In genomic region chr2:169825908-169826307, GRCm38 (mm10) we compare ENCODE assay signal across 15 mouse cellular contexts.
DNase-seq lines count a peak whose midpoint lies in the region; ATAC-seq and TF ChIP-seq lines count a peak whose summit lies in the region.
"Had no signal": no experiment of that assay in that cellular context is flagged by ENCODE, and none has a peak within 500 bp of the region (broad histone marks: within the 10 kb centered on the region; RNA-seq: fewer than 3 reads in every experiment).

No protein-coding gene starts in this region.

- H3K36me3 ChIP-seq in kidney, embryonic 16.5 days (ENCODE audit: insufficient read depth, low read length) = no peaks in the 10 kb centered on the region
- H3K36me3 ChIP-seq in hindbrain, embryonic 11.5 days (ENCODE audit: control insufficient read depth, insufficient read depth, low read length) = no peaks in the 10 kb centered on the region
- no peaks in the 10 kb centered on the region for H3K36me3 ChIP-seq in hindbrain, postnatal 0 days (ENCODE audit: insufficient read depth, low read length)
- no peaks in the 10 kb centered on the region for H3K36me3 ChIP-seq in neural tube, embryonic 14.5 days (ENCODE audit: control insufficient read depth, insufficient read depth, low read length)
- no peaks in the 10 kb centered on the region for H3K36me3 ChIP-seq in thymus, adult 2 months (ENCODE audit: control insufficient read depth, insufficient read depth, low read length)
- H3K36me3 ChIP-seq: heart, embryonic 10.5 days; liver, embryonic 12.5 days had no signal

- 0 out of 2 replicates have a peak overlapping the region, but pooled peaks have one; percentile 36 for H3K27ac ChIP-seq in kidney, embryonic 16.5 days (ENCODE audit: low read length)
- H3K27ac ChIP-seq in hindbrain, embryonic 11.5 days (ENCODE audit: low read depth, low read length) = peak overlapping the region; percentile 56; the same call in 1 of the 2 replicates
- H3K27ac ChIP-seq in hindbrain, postnatal 0 days = peak overlapping the region; percentile 41; the same call in 1 of the 2 replicates
- peak overlapping the region; percentile 66 for H3K27ac ChIP-seq in neural tube, embryonic 14.5 days (ENCODE audit: low read depth, low read length)
- no peak overlapping the region for H3K27ac ChIP-seq in thymus, adult 2 months (ENCODE audit: control insufficient read depth, insufficient read depth, low read length)
- H3K27ac ChIP-seq: heart, embryonic 10.5 days; liver, embryonic 12.5 days had no signal

- no peaks in the 10 kb centered on the region for H3K27me3 ChIP-seq in kidney, embryonic 16.5 days (ENCODE audit: insufficient read depth, low read length)
- H3K27me3 ChIP-seq in hindbrain, embryonic 11.5 days (ENCODE audit: control insufficient read depth, insufficient read depth, low read length) = no peaks in the 10 kb centered on the region
- H3K27me3 ChIP-seq in hindbrain, postnatal 0 days (ENCODE audit: insufficient read depth, low read length) = no peaks in the 10 kb centered on the region
- H3K27me3 ChIP-seq in neural tube, embryonic 14.5 days (ENCODE audit: control insufficient read depth, insufficient read depth, low read length) = no peaks in the 10 kb centered on the region
- H3K27me3 ChIP-seq in thymus, adult 2 months (ENCODE audit: control insufficient read depth, insufficient read depth, low read length) = no peaks in the 10 kb centered on the region
- H3K27me3 ChIP-seq: CH12.LX; liver, embryonic 12.5 days; Patski had no signal

- no peaks in the 10 kb centered on the region for H3K9me3 ChIP-seq in kidney, embryonic 16.5 days (ENCODE audit: low read length)
- H3K9me3 ChIP-seq in hindbrain, embryonic 11.5 days (ENCODE audit: control insufficient read depth, low read length) = no peaks in the 10 kb centered on the region
- no peaks in the 10 kb centered on the region for H3K9me3 ChIP-seq in hindbrain, postnatal 0 days (ENCODE audit: low read length)
- H3K9me3 ChIP-seq in neural tube, embryonic 14.5 days (ENCODE audit: control insufficient read depth, low read length) = no peaks in the 10 kb centered on the region
- H3K9me3 ChIP-seq: heart, embryonic 10.5 days; liver, embryonic 12.5 days had no signal

- DNase-seq in kidney, postnatal 25 days = no peak
- DNase-seq in hindbrain, embryonic 11.5 days (ENCODE audit: low spot score) = no peak
- DNase-seq in hindbrain, postnatal 0 days (ENCODE audit: low spot score) = no peak
- DNase-seq in thymus, adult 2 months = no peak
- no peak for DNase-seq in spleen, adult 12 weeks (ENCODE audit: low spot score)
- DNase-seq: cerebellum, postnatal 14 days; kidney, adult 8-10 months; layer of hippocampus, postnatal 36 days; thymus, postnatal 25 days had no signal

- no peak for TF ChIP-seq POLR2A in thymus, adult 2 months (IDR thresholded peaks at IDR 0.05; ENCODE audit: control insufficient read depth, extremely low read depth, insufficient read depth, low read length, poor library complexity)

- H3K4me3 ChIP-seq in kidney, embryonic 16.5 days (ENCODE audit: low read length) = peak overlapping the region; percentile 21
- no peak overlapping the region for H3K4me3 ChIP-seq in hindbrain, embryonic 11.5 days (ENCODE audit: low read depth, low read length)
- no peak overlapping the region for H3K4me3 ChIP-seq in hindbrain, postnatal 0 days (ENCODE audit: low read length)
- no peak overlapping the region for H3K4me3 ChIP-seq in neural tube, embryonic 14.5 days (ENCODE audit: low read depth, low read length)
- no peak overlapping the region for H3K4me3 ChIP-seq in thymus, adult 2 months (ENCODE audit: control insufficient read depth, insufficient read depth, low read length)
- H3K4me3 ChIP-seq: heart, embryonic 10.5 days; liver, embryonic 12.5 days had no signal

- peaks cover 25% of the 10 kb centered on the region for H3K4me1 ChIP-seq in kidney, embryonic 16.5 days (ENCODE audit: insufficient read depth, low read length)
- no peaks in the 10 kb centered on the region for H3K4me1 ChIP-seq in hindbrain, embryonic 11.5 days (replicated peaks; ENCODE audit: control insufficient read depth, insufficient read depth, low read length)
- H3K4me1 ChIP-seq in hindbrain, postnatal 0 days (ENCODE audit: insufficient read depth, low read length) = no peaks in the 10 kb centered on the region; the same call in 1 of the 2 replicates
- H3K4me1 ChIP-seq in neural tube, embryonic 14.5 days (ENCODE audit: control insufficient read depth, insufficient read depth, low read length) = peaks cover 16% of the 10 kb centered on the region
- no peaks in the 10 kb centered on the region for H3K4me1 ChIP-seq in thymus, adult 2 months (replicated peaks; ENCODE audit: control insufficient read depth, insufficient read depth, low read length)
- H3K4me1 ChIP-seq: liver, embryonic 12.5 days had no signal

- peak overlapping the region; percentile 52 for H3K4me2 ChIP-seq in kidney, embryonic 16.5 days (replicated peaks; ENCODE audit: low read depth, low read length)
- H3K4me2 ChIP-seq in hindbrain, embryonic 11.5 days (replicated peaks; ENCODE audit: low read depth, low read length) = no peak overlapping the region
- H3K4me2 ChIP-seq in hindbrain, postnatal 0 days (ENCODE audit: low read depth, low read length) = peak overlapping the region; percentile 22
- peak overlapping the region; percentile 30 for H3K4me2 ChIP-seq in neural tube, embryonic 14.5 days (ENCODE audit: low read depth, low read length)
- H3K4me2 ChIP-seq: liver, embryonic 12.5 days had no signal

- H3K9ac ChIP-seq in kidney, embryonic 16.5 days (replicated peaks; ENCODE audit: low read length) = 0 out of 2 replicates have a peak overlapping the region, but pooled peaks have one; percentile 41
- no peak overlapping the region for H3K9ac ChIP-seq in hindbrain, embryonic 11.5 days (ENCODE audit: low read depth, low read length)
- H3K9ac ChIP-seq in hindbrain, postnatal 0 days (replicated peaks; ENCODE audit: low read length) = no peak overlapping the region
- peak overlapping the region; percentile 44; the same call in 1 of the 2 replicates for H3K9ac ChIP-seq in neural tube, embryonic 14.5 days (replicated peaks; ENCODE audit: low read depth, low read length)
- H3K9ac ChIP-seq: liver, embryonic 12.5 days had no signal

- 31% methylated on average over 12 of the region's 12 CpGs for WGBS in kidney, embryonic 16.5 days
- WGBS in hindbrain, embryonic 11.5 days = 78% methylated on average over 12 of the region's 12 CpGs
- WGBS in hindbrain, postnatal 0 days = 61% methylated on average over 12 of the region's 12 CpGs
- 39% methylated on average over 12 of the region's 12 CpGs for WGBS in neural tube, embryonic 14.5 days
- WGBS in thymus, adult 2 months = 95% methylated on average over 12 of the region's 12 CpGs

- TF ChIP-seq CTCF in hindbrain, postnatal 0 days (IDR thresholded peaks at IDR 0.05; ENCODE audit: low read depth) = no peak
- no peak for TF ChIP-seq CTCF in thymus, adult 2 months (IDR thresholded peaks at IDR 0.05; ENCODE audit: borderline replicate concordance, control insufficient read depth, extremely low read depth, insufficient read depth, low read length, poor library complexity)

- ATAC-seq in kidney, embryonic 16.5 days (ENCODE audit: low FRiP score, low TSS enrichment) = peak; percentile 57; the same call in 1 of the 2 replicates
- ATAC-seq in hindbrain, embryonic 11.5 days (ENCODE audit: low FRiP score) = 0 out of 2 replicates have a peak, but pooled peaks have one; percentile 43
- ATAC-seq in hindbrain, postnatal 0 days = peak; percentile 53; the same call in 1 of the 2 replicates
- peak; percentile 48; the same call in 1 of the 2 replicates for ATAC-seq in neural tube, embryonic 14.5 days (ENCODE audit: low read depth)
- ATAC-seq: liver, embryonic 12.5 days; Patski had no signal

Comparison
In these comparisons a context has a peak if more than half of its experiments do, and no peak if none do; other contexts are left out.
1. H3K9ac ChIP-seq: peak in kidney, embryonic 16.5 days (single experiment) and neural tube, embryonic 14.5 days (single experiment); none in hindbrain, embryonic 11.5 days (single experiment) and hindbrain, postnatal 0 days (single experiment).
2. Peak in every context shown above with its lines, with median percentiles within 50 percentile points of each other: ATAC-seq.